Mouse (Mus musculus) layer of hippocampus, adult 18-20 months (tissue): ENCODE measurements around the gene Med28. TPM values are rescaled to one million over a fixed set of nuclear protein-coding genes. Genes with fewer than 3 reads are reported as not detected.

Experiments used
- DNase-seq, 2 experiments: peaks; one replicate each; pipeline ENCODE4 v3.0.0; 2022; ENCODE audit warnings: low spot score in 2 of 2
- total RNA-seq, 2 experiments: library from RNA; stranded (reverse); gene quantifications; 2 replicates each; pipeline ENCODE4 v1.2.3; 2021

Gene Med28
- total RNA-seq, 2 experiments from 2014 or later = 105 to 120 TPM

- DNase-seq = peak in 1 of 2 experiments; percentile 71
These were observed 10.0 kb upstream of the Med28 start for GRCm38 (mm10) chr5:45510071-45510470.

GRCm38 (mm10) chr5:45512908-45513307, 7.1 kb upstream of the Med28 start:
- no peak for DNase-seq

GRCm38 (mm10) chr5:45513511-45513910, 6.5 kb upstream of the Med28 start:
- no peak for DNase-seq

GRCm38 (mm10) chr5:45514599-45514998, 5.4 kb upstream of the Med28 start:
- DNase-seq = no peak

GRCm38 (mm10) chr5:45515151-45515743, 4.8 kb upstream of the Med28 start:
- no peak for DNase-seq

- DNase-seq = no peak
These were observed 731 bp downstream of the Med28 start for GRCm38 (mm10) chr5:45520809-45521110.

- DNase-seq = peak in 1 of 2 experiments; percentile 33
These were observed 1.6 kb downstream of the Med28 start for GRCm38 (mm10) chr5:45521601-45522000.

- DNase-seq = no peak
These were observed 5.1 kb downstream of the Med28 start for GRCm38 (mm10) chr5:45525101-45525500.

- no peak for DNase-seq
These were observed 6.3 kb downstream of the Med28 start for GRCm38 (mm10) chr5:45526338-45526737.

GRCm38 (mm10) chr5:45529696-45530095, 9.7 kb downstream of the Med28 start:
- DNase-seq = no peak

- peak; percentile 50 to 88 for DNase-seq
These were observed 14.5 kb downstream of the Med28 start for GRCm38 (mm10) chr5:45534319-45535098.

- no peak for DNase-seq
These were observed 15.1 kb downstream of the Med28 start for GRCm38 (mm10) chr5:45535177-45535576.

GRCm38 (mm10) chr5:45539502-45539901, 19.5 kb downstream of the Med28 start:
- DNase-seq = no peak

- peak in 1 of 2 experiments; percentile 27 for DNase-seq
These were observed 23.3 kb downstream of the Med28 start for GRCm38 (mm10) chr5:45543374-45543773.

GRCm38 (mm10) chr5:45549586-45549985, 29.6 kb downstream of the Med28 start:
- DNase-seq = no peak

- DNase-seq = peak; percentile 11 to 16
These were observed 44.0 kb downstream of the Med28 start for GRCm38 (mm10) chr5:45564054-45564453.

GRCm38 (mm10) chr5:45565829-45566228, 45.8 kb downstream of the Med28 start:
- DNase-seq = no peak

GRCm38 (mm10) chr5:45572816-45573215, 52.8 kb downstream of the Med28 start:
- no peak for DNase-seq

- no peak for DNase-seq
These were observed 56.7 kb downstream of the Med28 start for GRCm38 (mm10) chr5:45576716-45577115.

GRCm38 (mm10) chr5:45577376-45577775, 57.3 kb downstream of the Med28 start:
- DNase-seq = no peak
